Comparison of ENCODE assay signal across 7 mouse cellular contexts in the genomic region with DNA sequence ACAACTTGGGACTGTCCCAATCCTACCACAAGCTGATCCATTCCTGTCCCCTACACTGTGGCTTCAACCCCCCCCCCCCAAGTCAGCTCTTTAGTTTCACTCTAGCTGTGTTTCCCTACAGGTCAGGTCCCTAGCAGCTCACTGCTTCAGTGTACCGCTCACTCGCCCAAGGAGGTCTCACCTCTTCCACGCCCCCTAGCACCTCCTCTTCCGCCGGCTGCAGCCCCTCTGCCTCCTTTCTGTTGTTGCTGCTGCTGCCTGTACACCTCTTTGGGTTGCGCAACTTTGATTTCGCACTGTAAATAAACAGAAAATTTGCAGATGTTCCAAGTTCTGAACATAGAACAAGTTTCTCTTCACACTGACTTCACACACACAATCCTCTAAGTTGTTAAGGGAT. TPM values are rescaled to one million over a fixed set of nuclear protein-coding genes. Genes with fewer than 3 reads are reported as not detected.
DNase-seq lines count a peak whose midpoint lies in the region; ATAC-seq and TF ChIP-seq lines count a peak whose summit lies in the region.

No protein-coding gene starts in this region.

- no peak overlapping the region for H3K27ac ChIP-seq in ES-Bruce4 (ENCODE audit: insufficient read depth, low read length)
- no peak overlapping the region for H3K27ac ChIP-seq in heart, postnatal 0 days (ENCODE audit: low read depth)
- H3K27ac ChIP-seq in lung, embryonic 14.5 days (ENCODE audit: low read depth): no peak overlapping the region
- no peak overlapping the region for H3K27ac ChIP-seq in stomach, embryonic 16.5 days (ENCODE audit: low read length)

- H3K79me2 ChIP-seq in C2C12 (ENCODE audit: control insufficient read depth, insufficient read depth): peaks cover 97% of the 10 kb centered on the region

- no peaks in the 10 kb centered on the region for H3K4me1 ChIP-seq in ES-Bruce4 (ENCODE audit: control insufficient read depth, insufficient read depth, low read length)
- peaks cover 21% of the 10 kb centered on the region for H3K4me1 ChIP-seq in heart, postnatal 0 days (ENCODE audit: control insufficient read depth, insufficient read depth)
- H3K4me1 ChIP-seq in lung, embryonic 14.5 days (ENCODE audit: insufficient read depth): no peaks in the 10 kb centered on the region
- 0 out of 2 replicates have a peak, but pooled peaks cover 6% of the 10 kb centered on the region for H3K4me1 ChIP-seq in stomach, embryonic 16.5 days (ENCODE audit: control insufficient read depth, insufficient read depth, low read length)

- TF ChIP-seq CTCF in C2C12 (IDR thresholded peaks at IDR 0.05; ENCODE audit: control insufficient read depth, insufficient read depth, insufficient read length) (no peak), ES-Bruce4 (IDR thresholded peaks at IDR 0.05; ENCODE audit: low read depth, low read length) (no peak)
- no peak for TF ChIP-seq CTCF in heart, postnatal 0 days (IDR thresholded peaks at IDR 0.05; ENCODE audit: low read depth)
- TF ChIP-seq CTCF in lung, embryonic 14.5 days (IDR thresholded peaks at IDR 0.05; ENCODE audit: low read depth): no peak

- DNase-seq in heart, postnatal 0 days (ENCODE audit: low spot score): no peak
- peak; percentile 60 for DNase-seq in lung, embryonic 14.5 days
- DNase-seq in testis, postnatal 14 days (ENCODE audit: low spot score): no peak
- DNase-seq in cerebellum, adult 11 months: no peak

- H3K4me2 ChIP-seq in heart, postnatal 0 days (ENCODE audit: low read depth, low read length): peak overlapping the region; percentile 100
- peak overlapping the region; percentile 91 for H3K4me2 ChIP-seq in lung, embryonic 14.5 days
- peak overlapping the region; percentile 74 for H3K4me2 ChIP-seq in stomach, embryonic 16.5 days (ENCODE audit: low read depth, low read length)

- peaks cover 78% of the 10 kb centered on the region for H3K79me3 ChIP-seq in C2C12 (ENCODE audit: low read depth)

- H3K9me3 ChIP-seq in ES-Bruce4 (replicated peaks; ENCODE audit: control insufficient read depth, insufficient read depth, low read length, poor library complexity, severe bottlenecking): no peaks in the 10 kb centered on the region
- H3K9me3 ChIP-seq in heart, postnatal 0 days (replicated peaks; ENCODE audit: control insufficient read depth, low read length): no peaks in the 10 kb centered on the region
- no peaks in the 10 kb centered on the region for H3K9me3 ChIP-seq in lung, embryonic 14.5 days (ENCODE audit: low read depth, low read length)
- no peaks in the 10 kb centered on the region for H3K9me3 ChIP-seq in stomach, embryonic 16.5 days (replicated peaks; ENCODE audit: control insufficient read depth, low read length)

- H3K27me3 ChIP-seq in C2C12 (ENCODE audit: control insufficient read depth, insufficient read depth, insufficient read length) (no peaks in the 10 kb centered on the region), ES-Bruce4 (ENCODE audit: control insufficient read depth, insufficient read depth, low read length, poor library complexity, severe bottlenecking) (no peaks in the 10 kb centered on the region)
- H3K27me3 ChIP-seq in heart, postnatal 0 days (ENCODE audit: control insufficient read depth, insufficient read depth, low read length): no peaks in the 10 kb centered on the region
- H3K27me3 ChIP-seq in lung, embryonic 14.5 days (ENCODE audit: insufficient read depth, low read length): no peaks in the 10 kb centered on the region
- no peaks in the 10 kb centered on the region for H3K27me3 ChIP-seq in stomach, embryonic 16.5 days (ENCODE audit: control insufficient read depth, insufficient read depth, low read length)

- no peak overlapping the region for H3ac ChIP-seq in C2C12 (ENCODE audit: control insufficient read depth, insufficient read length, low read depth)

- peak overlapping the region; percentile 98; the same call in 1 of the 2 replicates for H3K9ac ChIP-seq in ES-Bruce4 (ENCODE audit: low read depth, poor library complexity, severe bottlenecking)
- peak overlapping the region; percentile 93; the same call in 1 of the 2 replicates for H3K9ac ChIP-seq in heart, postnatal 0 days (replicated peaks; ENCODE audit: low read depth, low read length)
- peak overlapping the region; percentile 99 for H3K9ac ChIP-seq in lung, embryonic 14.5 days
- peak overlapping the region; percentile 47; the same call in 1 of the 2 replicates for H3K9ac ChIP-seq in stomach, embryonic 16.5 days (ENCODE audit: low read length)

- no peak for TF ChIP-seq POLR2A in ES-Bruce4 (IDR thresholded peaks at IDR 0.05; ENCODE audit: insufficient read depth, low read length)

- peak overlapping the region; percentile 85 for H3K4me3 ChIP-seq in C2C12 (ENCODE audit: insufficient read depth, poor library complexity, severe bottlenecking)
- H3K4me3 ChIP-seq in ES-Bruce4 (ENCODE audit: low read depth, low read length): peak overlapping the region; percentile 52
- peak overlapping the region; percentile 96 for H3K4me3 ChIP-seq in heart, postnatal 0 days (ENCODE audit: low read depth, low read length)
- H3K4me3 ChIP-seq in lung, embryonic 14.5 days (ENCODE audit: low read depth, low read length): peak overlapping the region; percentile 96
- H3K4me3 ChIP-seq in stomach, embryonic 16.5 days (replicated peaks; ENCODE audit: low read length): peak overlapping the region; percentile 91

- WGBS in heart, postnatal 0 days: 16% methylated on average over 7 of the region's 7 CpGs
- 7% methylated on average over 7 of the region's 7 CpGs for WGBS in lung, embryonic 14.5 days
- 8% methylated on average over 7 of the region's 7 CpGs for WGBS in stomach, embryonic 16.5 days

- no peak for ATAC-seq in heart, postnatal 0 days (ENCODE audit: insufficient read depth, low read depth)
- no peak for ATAC-seq in lung, embryonic 14.5 days (ENCODE audit: insufficient read depth)
- ATAC-seq in stomach, embryonic 16.5 days (ENCODE audit: insufficient read depth, low FRiP score): no peak

- H3K36me3 ChIP-seq in C2C12 (ENCODE audit: control insufficient read depth, insufficient read depth) (peaks cover 62% of the 10 kb centered on the region), ES-Bruce4 (ENCODE audit: control insufficient read depth, insufficient read depth, low read length, poor library complexity, severe bottlenecking) (peaks cover 57% of the 10 kb centered on the region)
- peaks cover 32% of the 10 kb centered on the region for H3K36me3 ChIP-seq in heart, postnatal 0 days (replicated peaks; ENCODE audit: control insufficient read depth, insufficient read depth, low read length)
- H3K36me3 ChIP-seq in lung, embryonic 14.5 days (ENCODE audit: insufficient read depth): peaks cover 58% of the 10 kb centered on the region
- peaks cover 19% of the 10 kb centered on the region for H3K36me3 ChIP-seq in stomach, embryonic 16.5 days (ENCODE audit: control insufficient read depth, insufficient read depth, low read length)

- no peak for TF ChIP-seq EP300 in ES-Bruce4 (IDR thresholded peaks at IDR 0.05; ENCODE audit: insufficient read depth, low read depth, low read length)
- TF ChIP-seq EP300 in heart, postnatal 0 days (IDR thresholded peaks at IDR 0.05; ENCODE audit: low read depth): no peak

TF ChIP-seq in C2C12, 6 proteins besides CTCF, POLR2A, EP300 and RAD21:
- TF ChIP-seq USF1 (IDR thresholded peaks at IDR 0.05; ENCODE audit: low read depth) (no peak), CEBPB (IDR thresholded peaks at IDR 0.05; ENCODE audit: low read depth) (peak; percentile 91)

RNA-seq across cellular contexts. Expression of gene Hnrnpdl, which starts 2.8 kb away (rescaled TPM):
- 66.9 TPM for polyA plus RNA-seq in C2C12 (2012; fragmentation: generic; extraction: Trizol)
- 327 and 346 TPM in 2 replicates for polyA plus RNA-seq in ES-Bruce4 (2011; ENCODE audit: insufficient read depth, insufficient read length, low read depth, missing spikeins)
- 51.3 and 56.6 TPM in 2 replicates for total RNA-seq in heart, postnatal 0 days (2014; rRNA removed; ENCODE audit: low replicate concordance)
- 43.8 and 54.8 TPM in 2 replicates for polyA plus RNA-seq in heart, postnatal 0 days (2015; fragmentation: Nextera tagmentation; extraction: Ambion mirVana)
- polyA plus RNA-seq in lung, embryonic 14.5 days (2014; fragmentation: Nextera tagmentation; extraction: Ambion mirVana): 200 and 204 TPM in 2 replicates
- 120 and 123 TPM in 2 replicates for polyA plus RNA-seq in stomach, embryonic 16.5 days (2015; fragmentation: Nextera tagmentation; extraction: Ambion mirVana)

RNA-seq across cellular contexts. Expression of gene Enoph1, which starts 3.1 kb away (rescaled TPM):
- polyA plus RNA-seq in C2C12 (2012; fragmentation: generic; extraction: Trizol) (35.3 TPM), ES-Bruce4 (2011; ENCODE audit: insufficient read depth, insufficient read length, low read depth, missing spikeins) (43.4 and 50.6 TPM in 2 replicates)
- 6.0 and 17.8 TPM in 2 replicates for total RNA-seq in heart, postnatal 0 days (2014; rRNA removed; ENCODE audit: low replicate concordance)
- polyA plus RNA-seq in heart, postnatal 0 days (2015; fragmentation: Nextera tagmentation; extraction: Ambion mirVana): 15.7 and 16.1 TPM in 2 replicates
- 47.9 and 50.8 TPM in 2 replicates for polyA plus RNA-seq in lung, embryonic 14.5 days (2014; fragmentation: Nextera tagmentation; extraction: Ambion mirVana)
- 42.2 and 48.3 TPM in 2 replicates for polyA plus RNA-seq in stomach, embryonic 16.5 days (2015; fragmentation: Nextera tagmentation; extraction: Ambion mirVana)

RNA-seq across cellular contexts. Expression of gene 4930524J08Rik, which starts 57.8 kb away (rescaled TPM):
- polyA plus RNA-seq in C2C12 (2012; fragmentation: generic; extraction: Trizol) (10.2 TPM), ES-Bruce4 (2011; ENCODE audit: insufficient read depth, insufficient read length, low read depth, missing spikeins) (1.5 TPM in 1 of 2 replicates, not detected in the other)
- total RNA-seq in heart, postnatal 0 days (2014; rRNA removed; ENCODE audit: low replicate concordance): 24.0 TPM in 1 of 2 replicates, not detected in the other
- 1.7 and 2.5 TPM in 2 replicates for polyA plus RNA-seq in heart, postnatal 0 days (2015; fragmentation: Nextera tagmentation; extraction: Ambion mirVana)
- 2.0 and 3.0 TPM in 2 replicates for polyA plus RNA-seq in lung, embryonic 14.5 days (2014; fragmentation: Nextera tagmentation; extraction: Ambion mirVana)
- 0.69 and 1.4 TPM in 2 replicates for polyA plus RNA-seq in stomach, embryonic 16.5 days (2015; fragmentation: Nextera tagmentation; extraction: Ambion mirVana)

RNA-seq across cellular contexts. Expression of gene Hnrnpd, which starts 57.9 kb away (rescaled TPM):
- polyA plus RNA-seq in C2C12 (2012; fragmentation: generic; extraction: Trizol) (171 TPM), ES-Bruce4 (2011; ENCODE audit: insufficient read depth, insufficient read length, low read depth, missing spikeins) (605 and 625 TPM in 2 replicates)
- 12.1 and 16.0 TPM in 2 replicates for total RNA-seq in heart, postnatal 0 days (2014; rRNA removed; ENCODE audit: low replicate concordance)
- 32.2 and 35.5 TPM in 2 replicates for polyA plus RNA-seq in heart, postnatal 0 days (2015; fragmentation: Nextera tagmentation; extraction: Ambion mirVana)
- 196 TPM in 2 replicates for polyA plus RNA-seq in lung, embryonic 14.5 days (2014; fragmentation: Nextera tagmentation; extraction: Ambion mirVana)
- polyA plus RNA-seq in stomach, embryonic 16.5 days (2015; fragmentation: Nextera tagmentation; extraction: Ambion mirVana): 34.4 and 39.1 TPM in 2 replicates

Comparison
In these comparisons a context has a peak if more than half of its experiments do, and no peak if none do; other contexts are left out.
1. H3K9ac ChIP-seq: peak in every context shown above with its lines; median percentile 99 in lung, embryonic 14.5 days; 98 in ES-Bruce4; 93 in heart, postnatal 0 days; 47 in stomach, embryonic 16.5 days.